Mouse (Mus musculus) hindbrain, embryonic 16.5 days (tissue): ENCODE measurements at regions not wholly inside any gene's neighbourhood (a gene's known extent, or its start where the extent isn't known, plus 50 kb on each side); places are given as distances from the start of the nearest gene placed in this dataset.
A peak's percentile ranks its signal among the peaks of the same experiment; 100 is the strongest.

ENCODE experiments used
- ATAC-seq: fragments of 200-750 bp; cut with Nextera tagmentation; 2 replicates; pipeline ENCODE4 v1.8.0; 2017; ENCODE audit warnings: moderate TSS enrichment, moderate library complexity
- H3K27ac ChIP-seq: fragments of 300-500 bp; sonication (generic); 2 replicates; pipeline ENCODE4 v1.5.1; 2014; ENCODE audit warnings: low read depth, mild to moderate bottlenecking, control low read depth, low read length, moderate library complexity
- H3K27me3 ChIP-seq: fragments of 300-500 bp; sonication (generic); replicated peaks from 2 replicates; pipeline ENCODE4 v1.6.1; 2014; ENCODE audit warnings: low read length; ENCODE audit not compliant: control insufficient read depth, insufficient read depth
- H3K36me3 ChIP-seq: fragments of 300-500 bp; sonication (generic); 2 replicates; pipeline ENCODE4 v1.6.1; 2014; ENCODE audit warnings: mild to moderate bottlenecking, low read length, moderate library complexity, mixed read lengths; ENCODE audit not compliant: control insufficient read depth, insufficient read depth
- H3K4me1 ChIP-seq: fragments of 300-500 bp; sonication (generic); 2 replicates; pipeline ENCODE4 v1.6.1; 2014; ENCODE audit warnings: low read depth, low read length; ENCODE audit not compliant: control insufficient read depth, insufficient read depth
- H3K4me2 ChIP-seq: fragments of 300-500 bp; sonication (generic); 2 replicates; pipeline ENCODE4 v1.6.1; 2014; ENCODE audit warnings: mild to moderate bottlenecking, low read length, control low read depth, moderate library complexity
- H3K4me3 ChIP-seq: fragments of 300-500 bp; sonication (generic); 2 replicates; pipeline ENCODE4 v1.5.1; 2014; ENCODE audit warnings: mild to moderate bottlenecking, low read length, control low read depth, moderate library complexity
- H3K9ac ChIP-seq: fragments of 300-500 bp; sonication (generic); 2 replicates; pipeline ENCODE4 v1.6.1; 2014; ENCODE audit warnings: low read depth, mild to moderate bottlenecking, control low read depth, low read length, moderate library complexity
- H3K9me3 ChIP-seq: fragments of 300-500 bp; sonication (generic); 2 replicates; pipeline ENCODE4 v1.6.1; 2014; ENCODE audit warnings: mild to moderate bottlenecking, low read length, moderate library complexity; ENCODE audit not compliant: control insufficient read depth
- WGBS: fragments of 180-500 bp; shearing (Covaris S2); extraction: QIAGEN DNeasy Blood & Tissue Kit; methylation state at CpG from one replicate; pipeline ENCODE4 v1.1.7; 2014; 5-methylcytosine and 5-hydroxymethylcytosine counted together

DNA sequence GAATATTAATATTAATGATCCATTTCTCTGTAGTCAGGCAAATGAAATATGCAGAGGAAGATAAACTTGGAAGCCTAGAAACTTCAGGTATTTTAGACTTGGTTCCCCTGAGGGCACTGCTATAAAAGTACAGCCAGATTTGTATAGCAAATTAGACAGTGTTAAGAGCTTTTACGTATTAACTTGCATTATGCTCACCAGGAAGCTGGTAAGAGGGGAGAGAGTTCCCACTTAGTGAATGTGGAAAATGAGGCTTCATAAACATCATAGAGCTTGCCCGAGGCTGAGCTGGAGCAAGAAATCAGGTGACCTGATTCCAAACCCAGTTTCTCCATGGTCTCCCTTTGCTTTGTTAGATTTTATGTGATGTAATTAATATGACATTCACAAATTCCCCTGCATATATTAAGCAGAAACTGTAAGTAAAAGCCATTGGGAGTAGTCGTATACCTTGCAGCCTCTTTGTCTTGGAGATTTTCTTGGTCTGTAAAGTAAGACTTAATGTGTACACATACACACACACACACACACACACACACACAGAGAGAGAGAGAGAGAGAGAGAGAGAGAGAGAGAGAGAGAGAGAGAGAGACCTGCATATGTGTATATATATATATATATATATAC lies 718.9 kb upstream of the Isx start:
- peak; percentile 34; the same call in 1 of the 2 replicates for ATAC-seq
- 67% methylated on average over 3 of the region's 3 CpGs for WGBS
- H3K4me1 ChIP-seq, result no peaks in the 10 kb centered on the region
- H3K27me3 ChIP-seq, result no peaks in the 10 kb centered on the region
- H3K4me2 ChIP-seq, result no peak overlapping the region
- H3K27ac ChIP-seq, result no peak overlapping the region
- no peak overlapping the region for H3K4me3 ChIP-seq
- no peaks in the 10 kb centered on the region for H3K9me3 ChIP-seq
- no peak overlapping the region for H3K9ac ChIP-seq
- H3K36me3 ChIP-seq, result no peaks in the 10 kb centered on the region

DNA sequence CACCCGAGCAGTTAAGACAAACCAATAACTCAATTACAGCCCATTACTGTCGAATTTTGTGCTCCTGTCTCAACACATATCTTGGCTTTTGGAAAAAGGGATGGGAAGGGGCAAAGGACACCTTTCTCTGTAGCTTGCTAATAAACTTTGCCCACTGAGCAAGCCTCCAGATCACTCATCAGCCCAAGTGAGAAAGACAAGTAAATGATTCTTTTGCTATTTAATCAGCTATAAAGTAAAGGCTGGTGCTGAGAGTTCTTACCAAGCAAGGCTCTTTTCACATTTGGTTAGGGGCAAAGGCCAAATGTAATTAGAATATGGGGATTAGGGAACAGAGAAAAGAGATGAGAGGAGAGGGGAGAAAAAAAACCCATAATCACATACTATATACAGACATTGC lies 703.4 kb upstream of the Isx start:
- no peaks in the 10 kb centered on the region for H3K9me3 ChIP-seq
- H3K4me1 ChIP-seq, result no peaks in the 10 kb centered on the region
- H3K36me3 ChIP-seq, result no peaks in the 10 kb centered on the region
- H3K4me2 ChIP-seq, result no peak overlapping the region
- no peak for ATAC-seq
- no peak overlapping the region for H3K9ac ChIP-seq
- 41% methylated on average over 2 of the region's 2 CpGs for WGBS
- H3K27ac ChIP-seq, result no peak overlapping the region
- no peaks in the 10 kb centered on the region for H3K27me3 ChIP-seq
- no peak overlapping the region for H3K4me3 ChIP-seq

GRCm38 (mm10) chr8:74170702-74171101 lies 702.3 kb upstream of the Isx start:
- no peak overlapping the region for H3K9ac ChIP-seq

DNA sequence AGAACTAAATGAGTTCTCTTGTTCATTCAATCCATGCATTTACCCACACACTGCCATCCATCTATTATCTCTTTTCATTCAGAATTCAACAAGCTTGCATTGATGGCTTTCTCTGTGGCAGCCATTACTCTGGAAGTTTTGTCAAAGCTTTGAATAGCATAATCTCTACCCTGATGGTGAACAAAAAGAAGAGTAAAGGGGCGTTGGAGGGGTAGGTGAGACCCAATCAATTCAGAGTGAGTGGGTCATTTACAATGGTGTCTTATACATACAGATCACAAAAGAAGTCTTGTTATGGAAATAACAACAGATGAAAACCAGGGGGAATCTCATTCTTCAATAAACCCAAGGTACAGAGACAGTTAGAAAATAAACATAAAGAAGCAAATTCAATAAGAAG lies 701.9 kb upstream of the Isx start:
- Histone ChIP-seq H3K9ac (no peak overlapping the region), H3K27ac (no peak overlapping the region), H3K4me3 (no peak overlapping the region), H3K9me3 (no peaks in the 10 kb centered on the region), H3K27me3 (no peaks in the 10 kb centered on the region), H3K4me1 (no peaks in the 10 kb centered on the region), H3K4me2 (no peak overlapping the region), H3K36me3 (no peaks in the 10 kb centered on the region)
- 14% methylated on average over 1 of the region's 1 CpGs for WGBS
- ATAC-seq, result no peak

More at GRCm38 (mm10) chr8:74170702-74171101, 702.3 kb upstream of the Isx start:
- Histone ChIP-seq H3K27me3 (no peaks in the 10 kb centered on the region), H3K9me3 (no peaks in the 10 kb centered on the region), H3K36me3 (no peaks in the 10 kb centered on the region), H3K4me1 (no peaks in the 10 kb centered on the region), H3K27ac (no peak overlapping the region), H3K4me2 (no peak overlapping the region), H3K4me3 (no peak overlapping the region)
- ATAC-seq, result no peak

DNA sequence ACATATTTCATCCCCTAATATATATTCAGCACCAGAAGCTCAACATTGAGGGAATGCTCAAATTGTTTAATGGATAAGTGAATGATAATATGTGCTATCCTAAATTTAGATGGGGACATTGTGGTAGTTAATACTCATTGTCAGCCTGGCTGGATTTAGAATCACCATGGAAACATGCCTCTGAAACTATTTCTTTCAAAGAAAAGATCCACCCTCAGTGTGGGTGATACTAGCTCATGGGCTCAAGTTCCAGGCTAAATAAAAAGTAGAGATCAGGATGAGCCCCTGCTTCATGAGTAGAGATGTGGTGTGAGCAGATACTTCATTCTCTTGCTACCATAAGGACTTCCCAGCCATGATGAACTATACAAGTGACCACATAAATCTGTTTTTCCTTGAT lies 668.4 kb upstream of the Isx start:
- Histone ChIP-seq H3K27me3 (no peaks in the 10 kb centered on the region), H3K4me3 (no peak overlapping the region), H3K4me1 (no peaks in the 10 kb centered on the region), H3K4me2 (no peak overlapping the region), H3K36me3 (no peaks in the 10 kb centered on the region), H3K9ac (no peak overlapping the region), H3K9me3 (no peaks in the 10 kb centered on the region), H3K27ac (no peak overlapping the region)
- ATAC-seq, result no peak

DNA sequence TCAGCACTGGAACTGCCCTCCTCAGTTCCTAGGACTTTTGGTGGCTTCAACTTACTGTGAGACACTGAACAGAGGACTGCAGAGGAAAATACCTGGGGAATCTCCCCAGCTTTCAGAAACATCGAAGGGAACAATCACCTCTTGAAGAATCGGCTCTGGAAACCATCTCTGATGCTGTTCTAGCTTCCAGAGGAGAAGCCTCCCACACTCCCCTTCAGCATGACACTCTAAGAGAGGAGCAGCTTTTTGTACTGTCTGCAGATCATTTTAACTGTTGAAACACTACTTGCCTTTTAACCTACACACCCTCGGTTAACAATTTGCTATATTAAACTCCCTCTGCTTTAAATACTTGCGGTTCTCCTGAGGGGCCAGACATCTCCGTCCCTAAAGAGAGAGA lies 664.7 kb upstream of the Isx start:
- no peak overlapping the region for H3K27ac ChIP-seq
- no peak overlapping the region for H3K4me2 ChIP-seq
- no peak overlapping the region for H3K4me3 ChIP-seq
- WGBS, result 85% methylated on average over 5 of the region's 5 CpGs
- no peaks in the 10 kb centered on the region for H3K27me3 ChIP-seq
- ATAC-seq, result no peak
- no peaks in the 10 kb centered on the region for H3K9me3 ChIP-seq
- no peak overlapping the region for H3K9ac ChIP-seq
- H3K36me3 ChIP-seq, result no peaks in the 10 kb centered on the region
- H3K4me1 ChIP-seq, result no peaks in the 10 kb centered on the region

GRCm38 (mm10) chr8:74216776-74217175 lies 656.2 kb upstream of the Isx start:
- H3K27ac ChIP-seq, result no peak overlapping the region
- ATAC-seq, result no peak
- H3K4me3 ChIP-seq, result no peak overlapping the region
- no peaks in the 10 kb centered on the region for H3K9me3 ChIP-seq
- H3K4me2 ChIP-seq, result no peak overlapping the region
- H3K36me3 ChIP-seq, result no peaks in the 10 kb centered on the region
- H3K9ac ChIP-seq, result no peak overlapping the region
- no peaks in the 10 kb centered on the region for H3K27me3 ChIP-seq
- WGBS, result 60% methylated on average over 1 of the region's 1 CpGs
- H3K4me1 ChIP-seq, result no peaks in the 10 kb centered on the region
